Mouse (Mus musculus) megakaryocyte, embryonic 14.5 days (primary cell): ENCODE measurements around the gene Lyl1. TPM values are rescaled to one million over a fixed set of nuclear protein-coding genes. Genes with fewer than 3 reads are reported as not detected.

Experiments
- H3K27me3 ChIP-seq: replicated peaks from 2 replicates; pipeline ENCODE3; 2012; ENCODE audit warnings: inconsistent platforms
- H3K36me3 ChIP-seq: replicated peaks from 2 replicates; pipeline ENCODE3; 2012; ENCODE audit warnings: low read length, inconsistent platforms, mixed read lengths
- H3K4me1 ChIP-seq: 2 replicates; pipeline ENCODE4 v1.6.1; 2012; ENCODE audit warnings: inconsistent platforms
- H3K4me3 ChIP-seq: replicated peaks from 2 replicates; pipeline ENCODE3; 2012; ENCODE audit warnings: moderate library complexity, mild to moderate bottlenecking, inconsistent platforms
- H3K9me3 ChIP-seq: 2 replicates; pipeline ENCODE4 v1.6.1; 2012; ENCODE audit warnings: inconsistent platforms
- FLI1 ChIP-seq: IDR thresholded peaks from 2 replicates; pipeline ENCODE4 v1.6.1; 2012; ENCODE audit warnings: low read length, inconsistent platforms, mixed read lengths
- GATA1 ChIP-seq: IDR thresholded peaks from 3 replicates; pipeline ENCODE4 v1.6.1; 2012; ENCODE audit warnings: mixed read lengths, low read length, inconsistent platforms, borderline replicate concordance
- polyA plus RNA-seq: library from polyadenylated mRNA; stranded (reverse); fragments of >175 nt; gene quantifications from 2 replicates; pipeline ENCODE4 v1.2.3, GENCODE M21; 2012; ENCODE audit warnings: low replicate concordance; ENCODE audit not compliant: insufficient read depth

Gene Lyl1
- polyA plus RNA-seq, 1 experiment: 347 TPM

DNA sequence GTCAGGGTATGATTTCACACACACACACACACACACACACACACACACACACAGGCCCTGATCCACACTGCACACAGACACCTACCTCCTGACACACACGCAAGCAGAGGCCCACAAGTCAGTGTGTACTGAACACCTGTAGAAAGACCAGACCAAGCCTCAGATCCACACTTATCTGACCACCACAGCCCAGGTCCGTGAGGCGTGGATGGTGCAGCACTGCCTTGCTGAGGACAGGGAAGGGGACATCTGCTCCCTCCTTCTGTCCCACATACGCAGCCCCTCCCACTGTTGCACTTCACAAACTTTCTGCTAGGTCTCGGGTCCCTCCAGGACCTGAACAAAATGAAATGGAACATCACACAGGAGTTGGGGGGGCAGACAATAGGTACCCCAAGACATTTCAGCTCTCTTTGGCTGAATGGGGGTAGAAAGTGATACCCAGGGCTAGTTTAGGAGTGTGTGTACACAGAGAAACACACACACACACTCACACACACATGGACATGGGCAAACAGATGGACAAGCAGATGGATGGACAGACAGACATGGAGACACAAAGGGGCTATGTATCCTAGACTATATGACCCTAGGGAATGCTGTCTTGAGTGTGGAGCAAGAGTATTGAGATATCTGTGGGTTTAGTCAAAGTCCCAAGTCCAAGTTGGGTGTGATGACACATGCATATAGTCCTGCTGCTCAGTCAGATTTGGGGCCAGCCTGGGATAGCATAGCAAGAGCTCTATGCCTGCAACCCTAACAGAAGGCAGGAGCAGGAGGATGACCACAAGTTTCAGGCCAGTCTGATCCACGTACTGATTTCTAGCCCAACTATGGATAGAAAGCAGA lies 51.7 kb downstream of the Lyl1 start:
- H3K4me1 ChIP-seq: peaks cover 25% of the 10 kb centered on the region
- peak overlapping the region; percentile 67 for H3K4me3 ChIP-seq
- peaks cover 33% of the 10 kb centered on the region for H3K27me3 ChIP-seq
- TF ChIP-seq FLI1: no peak
- no peak for TF ChIP-seq GATA1
- no peaks in the 10 kb centered on the region for H3K9me3 ChIP-seq
- peaks cover 33% of the 10 kb centered on the region for H3K36me3 ChIP-seq

Other genes with a start within 250 kb of the Lyl1 start
- gene Ier2, start 38.6 kb upstream of the Lyl1 start, polyA plus RNA-seq: 106 and 333 TPM in 2 replicates
- gene Trmt1, start 15.2 kb upstream of the Lyl1 start, polyA plus RNA-seq: 107 and 120 TPM in 2 replicates
- 144 and 266 TPM in 2 replicates for gene Nacc1, start 13.6 kb upstream of the Lyl1 start, polyA plus RNA-seq
- 2.7 and 19.7 TPM in 2 replicates for gene G430095P16Rik, start 21.6 kb downstream of the Lyl1 start, polyA plus RNA-seq
- gene Nfix, start 98.9 kb downstream of the Lyl1 start, polyA plus RNA-seq: 18.4 and 27.4 TPM in 2 replicates
- gene Dand5, start 121.4 kb downstream of the Lyl1 start, polyA plus RNA-seq: 3.1 TPM in 1 of 2 replicates, not detected in the other
- 37.4 and 49.3 TPM in 2 replicates for gene Gadd45gip1, start 130.1 kb downstream of the Lyl1 start, polyA plus RNA-seq
- gene Rad23a, start 139.2 kb downstream of the Lyl1 start, polyA plus RNA-seq: 338 and 623 TPM in 2 replicates
- 235 and 510 TPM in 2 replicates for gene Calr, start 145.5 kb downstream of the Lyl1 start, polyA plus RNA-seq
- gene Farsa, start 155.5 kb downstream of the Lyl1 start, polyA plus RNA-seq: 30.7 and 64.8 TPM in 2 replicates
- gene Syce2, start 170.7 kb downstream of the Lyl1 start, polyA plus RNA-seq: 24.3 and 63.0 TPM in 2 replicates
- 13.9 and 24.1 TPM in 2 replicates for gene Gcdh, start 192.5 kb downstream of the Lyl1 start, polyA plus RNA-seq
- gene Klf1, start 200.5 kb downstream of the Lyl1 start, polyA plus RNA-seq: 7.9 and 11.9 TPM in 2 replicates
- 3.5 and 13.5 TPM in 2 replicates for gene Dnase2a, start 207.1 kb downstream of the Lyl1 start, polyA plus RNA-seq
- 0.20 TPM in 1 of 2 replicates, not detected in the other for gene Mast1, start 235.9 kb downstream of the Lyl1 start, polyA plus RNA-seq
- not detected in 2 replicates for gene Rtbdn, start 245.5 kb downstream of the Lyl1 start, polyA plus RNA-seq